Mouse (Mus musculus) monocyte, adult 59 days (primary cell): Measurements from ENCODE around the gene Flt3. TPM values are rescaled to one million over a fixed set of nuclear protein-coding genes. Genes with fewer than 3 reads are reported as not detected.

Experiments
- total RNA-seq, 2 experiments: library from RNA; stranded (reverse); gene quantifications; one replicate each; pipeline ENCODE4 v1.2.4; 2023

Gene Flt3
- 10 to 100 TPM; 40.8 to 48.5 TPM for total RNA-seq

DNA sequence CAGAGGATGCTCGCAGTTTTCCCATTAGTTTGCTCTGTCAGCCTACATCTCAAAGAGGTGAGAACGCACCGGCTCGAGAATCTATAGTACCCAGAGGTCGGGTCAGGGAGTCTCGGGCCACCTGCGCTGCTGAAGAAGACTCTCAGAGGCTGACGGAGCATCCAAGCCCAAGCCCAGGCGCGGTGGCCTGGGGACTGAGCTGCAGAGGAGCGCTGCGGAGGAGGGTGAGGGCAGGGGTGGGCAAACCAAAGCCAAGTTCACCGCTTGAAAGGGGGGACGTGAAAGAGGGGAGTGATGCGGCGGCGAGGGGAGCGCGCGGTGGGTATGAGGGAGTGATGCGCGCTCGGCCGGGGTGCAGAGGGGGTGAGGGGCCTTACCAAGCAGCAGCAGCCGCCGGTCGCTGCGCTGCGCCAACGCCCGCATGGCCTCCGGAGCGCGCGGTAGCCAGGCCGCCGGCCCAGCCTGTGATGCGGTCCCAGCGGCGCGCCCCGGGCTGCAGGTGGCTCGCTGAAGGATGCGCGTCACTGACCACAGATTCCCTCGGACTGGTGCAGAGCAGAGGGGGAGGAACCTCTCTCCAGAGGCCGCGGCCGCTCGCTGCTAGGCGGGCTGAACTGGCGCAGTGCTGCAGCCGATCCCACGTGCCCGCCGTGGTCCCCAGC lies at the start of gene Flt3:
Gene Flt3, minus strand, starts transcription at position 647 of the 662 bp plus-strand sequence.

DNA sequence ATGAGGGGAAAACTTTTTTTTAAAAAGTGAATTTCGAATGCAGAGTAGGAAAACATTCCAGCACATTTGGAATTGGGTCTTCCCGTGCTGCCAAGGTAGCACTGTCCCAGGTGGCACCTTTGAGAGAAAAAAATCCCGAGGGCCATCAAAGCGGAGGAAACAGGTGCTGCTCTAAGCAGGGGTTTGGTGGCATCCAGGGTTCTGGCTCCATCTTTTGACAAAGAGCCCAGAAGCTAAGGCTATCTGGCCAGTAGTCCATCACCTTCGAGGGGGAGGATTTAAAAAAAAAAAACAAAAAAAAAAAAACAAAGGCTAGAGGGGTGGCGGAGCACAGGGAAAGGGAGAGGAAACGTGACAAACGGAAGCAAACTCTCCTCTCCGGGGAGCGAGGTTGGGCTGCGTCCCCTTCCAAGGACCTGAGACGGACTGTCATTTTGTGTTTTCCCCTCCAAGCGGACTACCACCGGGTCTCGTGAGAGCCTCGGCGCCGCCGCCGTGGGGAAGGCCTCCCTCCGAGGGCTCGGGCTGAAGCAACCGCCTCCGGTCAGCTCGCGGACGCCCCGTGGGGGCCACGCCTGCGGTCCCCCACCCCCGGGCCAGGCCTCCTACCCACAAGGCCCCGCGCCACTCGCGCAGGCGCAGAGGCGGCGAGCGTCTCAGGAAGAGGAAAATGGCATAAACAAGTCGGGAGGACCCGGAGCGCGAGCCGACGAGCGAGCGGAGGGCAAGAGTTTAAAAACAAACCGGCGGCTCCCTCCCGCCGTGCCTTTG lies 29.4 kb upstream of the Flt3 start, which contains the start of gene Pan3:
Gene Pan3, plus strand, starts transcription at position 627 of the 771 bp plus-strand sequence.

DNA sequence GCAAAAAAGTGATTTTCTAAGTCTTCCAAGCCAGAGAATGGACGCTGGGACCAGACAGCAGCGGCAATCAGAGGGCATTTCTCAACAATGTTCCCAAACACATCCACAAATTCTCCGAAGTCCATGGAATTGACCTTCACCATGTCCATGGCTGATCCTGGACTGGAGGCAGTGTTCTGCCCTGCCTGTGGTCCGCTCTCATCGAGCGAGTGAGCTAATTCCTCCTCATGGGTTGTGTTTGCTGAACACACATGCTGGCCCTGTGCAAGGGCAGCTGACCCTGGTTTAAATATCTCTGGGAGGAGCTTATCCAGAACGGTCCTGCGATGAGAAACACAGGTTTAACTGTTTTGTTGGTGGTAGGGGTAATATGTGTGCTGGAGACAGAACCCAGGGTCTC lies 78.1 kb downstream of the Flt3 start, which contains the start of gene Urad:
Gene Urad, minus strand, starts transcription at position 258 of the 400 bp plus-strand sequence.

DNA sequence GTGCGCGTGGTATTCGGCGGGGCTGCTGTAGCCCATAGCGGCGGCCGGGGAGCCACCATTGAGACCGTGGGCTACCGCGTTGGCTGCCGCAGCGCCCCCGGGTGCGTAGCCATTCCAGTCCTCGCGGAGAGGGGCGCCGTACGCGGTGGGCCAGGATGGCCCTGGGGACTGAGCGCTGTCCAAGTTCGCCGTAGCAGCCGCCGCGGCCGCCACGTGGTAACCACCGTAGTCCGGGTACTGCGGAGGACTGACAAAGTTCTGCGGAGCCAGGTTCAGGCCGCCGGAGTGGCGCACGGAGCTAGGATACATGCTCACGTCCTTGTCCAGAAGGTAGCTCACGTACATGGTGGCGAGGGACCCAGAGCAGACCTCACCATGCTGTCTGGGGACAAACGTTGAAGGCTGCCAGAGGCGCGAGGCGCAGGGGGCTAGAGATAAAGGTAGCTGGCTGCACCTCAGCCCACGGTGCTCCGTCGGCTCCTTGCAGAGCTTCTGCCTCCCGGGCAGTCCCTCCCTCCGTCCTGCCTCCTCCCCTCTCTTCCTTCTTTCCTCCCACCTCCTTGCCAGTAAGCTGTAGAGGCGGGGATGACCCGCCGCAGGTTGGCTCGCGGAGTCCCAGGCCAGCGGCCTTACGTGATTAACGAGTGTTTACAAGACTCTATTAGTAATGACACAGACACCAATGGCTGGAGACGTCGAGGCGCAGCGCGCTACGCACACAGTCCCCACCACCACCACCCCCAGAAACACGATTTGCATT lies 93.5 kb downstream of the Flt3 start, which contains the start of gene Cdx2:
Gene Cdx2, minus strand, starts transcription at position 633 of the 760 bp plus-strand sequence.

Other genes with a start within 250 kb of the Flt3 start
- gene Gsx1, start 211.8 kb downstream of the Flt3 start, total RNA-seq = not detected
- not detected for gene Pdx1, start 130.5 kb downstream of the Flt3 start, total RNA-seq
- not detected for gene Cdx2, start 93.2 kb downstream of the Flt3 start, total RNA-seq
- gene Urad, start 78.0 kb downstream of the Flt3 start, total RNA-seq = not detected
- 100 to 1,000 TPM; 273 to 280 TPM for gene Pan3, start 29.7 kb upstream of the Flt3 start, total RNA-seq